Mouse (Mus musculus): ENCODE results near the gene Nck2. TPM values are rescaled to one million over a fixed set of nuclear protein-coding genes. Genes with fewer than 3 reads are reported as not detected.

Nck2 gene
- polyA plus RNA-seq, 1 experiment from 2014 or later: 31.0 TPM

DNA sequence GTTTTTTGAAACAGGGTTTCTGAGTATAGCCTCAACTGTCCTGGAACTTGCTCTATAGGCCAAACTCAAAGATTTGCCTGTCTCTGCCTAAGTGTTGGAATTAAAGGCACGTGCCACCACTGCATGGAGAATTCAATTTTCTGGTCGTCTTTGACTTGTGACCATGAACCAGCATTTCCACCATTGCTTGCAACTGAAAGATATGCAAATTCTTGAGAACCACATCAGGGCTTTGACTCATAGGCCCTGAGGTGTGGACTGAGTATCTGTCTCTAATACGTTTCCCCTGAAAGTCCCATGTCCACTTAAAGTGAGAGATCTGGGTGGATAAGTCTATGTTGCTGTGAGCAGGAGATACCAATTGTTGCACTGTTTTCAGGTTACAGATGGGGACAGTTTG lies 31.6 kb upstream of the Nck2 start:
- H3K4me2 ChIP-seq: no peak overlapping the region
- 80% methylated on average over 3 of the region's 3 CpGs for WGBS
- no peak overlapping the region for H3K9ac ChIP-seq (replicated peaks)
- H3K27me3 ChIP-seq (replicated peaks): no peaks in the 10 kb centered on the region
- no peak overlapping the region for H3K4me3 ChIP-seq (replicated peaks)
- no peak for ATAC-seq (ENCODE audit: low FRiP score)
- H3K4me1 ChIP-seq: no peaks in the 10 kb centered on the region
- no peaks in the 10 kb centered on the region for H3K9me3 ChIP-seq (replicated peaks)
- H3K27ac ChIP-seq (replicated peaks): no peak overlapping the region
- no peaks in the 10 kb centered on the region for H3K36me3 ChIP-seq

DNA sequence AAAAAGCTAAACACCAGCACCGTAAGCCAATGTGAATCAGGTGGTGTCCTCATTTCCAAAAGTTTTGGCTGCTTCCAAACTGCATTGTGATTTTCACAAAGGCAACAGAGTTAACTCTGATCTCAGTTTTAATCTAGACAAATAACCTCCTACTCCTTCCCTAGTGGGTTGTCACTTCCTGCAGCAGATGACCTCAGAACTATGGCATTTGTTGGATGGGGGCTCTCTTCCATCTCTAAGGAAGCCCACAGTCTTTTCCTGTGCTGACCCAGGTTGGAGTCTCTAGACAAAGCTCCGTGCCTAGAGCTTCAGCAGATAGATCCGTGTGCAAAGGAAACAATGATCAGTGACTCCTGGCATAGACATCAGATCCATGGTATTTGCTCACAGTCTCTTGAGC lies 31.1 kb upstream of the Nck2 start:
- Histone ChIP-seq H3K27ac (replicated peaks) (no peak overlapping the region), H3K4me2 (no peak overlapping the region), H3K27me3 (replicated peaks) (no peaks in the 10 kb centered on the region), H3K4me1 (no peaks in the 10 kb centered on the region), H3K9ac (replicated peaks) (no peak overlapping the region), H3K4me3 (replicated peaks) (no peak overlapping the region), H3K36me3 (no peaks in the 10 kb centered on the region), H3K9me3 (replicated peaks) (no peaks in the 10 kb centered on the region)
- no peak for ATAC-seq (ENCODE audit: low FRiP score)
- 88% methylated on average over 3 of the region's 3 CpGs for WGBS

DNA sequence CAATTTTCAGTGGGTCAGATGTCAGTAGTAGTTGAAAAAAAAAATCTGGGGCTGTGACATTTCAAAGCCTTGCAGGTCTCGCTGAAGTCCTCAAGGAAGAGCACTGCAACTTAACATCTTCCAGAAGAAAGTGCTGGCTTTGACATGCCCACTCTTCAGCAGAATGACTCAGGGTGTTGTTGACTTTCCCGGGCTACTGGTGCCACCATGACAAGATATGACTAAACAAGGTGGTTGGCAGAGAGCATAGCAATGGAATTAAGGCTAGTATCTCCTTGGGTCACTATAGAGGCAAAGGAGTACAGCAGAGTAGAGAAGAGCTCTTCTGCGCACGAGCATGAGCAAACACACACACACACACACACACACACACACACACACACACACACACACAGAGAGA lies 30.6 kb upstream of the Nck2 start:
- WGBS: 91% methylated on average over 4 of the region's 4 CpGs

DNA sequence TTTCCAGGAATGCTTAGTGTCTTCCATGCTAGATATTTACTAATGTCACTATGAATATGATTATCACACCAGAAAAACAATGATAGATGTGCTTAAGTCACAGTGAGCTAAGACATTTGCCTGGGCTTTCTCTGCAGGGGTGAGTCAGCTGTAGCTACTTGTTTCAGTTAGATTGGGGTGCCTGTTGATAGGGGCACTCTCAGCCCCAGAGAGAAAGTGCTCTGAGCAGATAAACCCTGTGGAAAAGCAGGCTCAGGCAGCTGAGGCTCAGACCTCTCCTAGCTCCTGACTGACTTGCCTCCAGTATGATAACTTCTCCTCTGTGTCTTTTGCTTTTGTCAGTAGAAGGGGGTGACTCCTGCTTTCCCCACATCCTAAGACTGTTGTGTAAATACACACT lies 30.2 kb upstream of the Nck2 start:
- ATAC-seq (ENCODE audit: low FRiP score): no peak
- Histone ChIP-seq H3K27me3 (replicated peaks) (no peaks in the 10 kb centered on the region), H3K9ac (replicated peaks) (no peak overlapping the region), H3K9me3 (replicated peaks) (no peaks in the 10 kb centered on the region), H3K4me2 (no peak overlapping the region), H3K36me3 (no peaks in the 10 kb centered on the region), H3K4me3 (replicated peaks) (no peak overlapping the region), H3K27ac (replicated peaks) (no peak overlapping the region), H3K4me1 (no peaks in the 10 kb centered on the region)

More for the DNA sequence above, 30.6 kb upstream of the Nck2 start:
- Histone ChIP-seq H3K27me3 (replicated peaks) (no peaks in the 10 kb centered on the region), H3K4me3 (replicated peaks) (no peak overlapping the region), H3K4me1 (no peaks in the 10 kb centered on the region), H3K4me2 (no peak overlapping the region), H3K27ac (replicated peaks) (no peak overlapping the region), H3K36me3 (no peaks in the 10 kb centered on the region), H3K9ac (replicated peaks) (no peak overlapping the region), H3K9me3 (replicated peaks) (no peaks in the 10 kb centered on the region)
- no peak for ATAC-seq (ENCODE audit: low FRiP score)

DNA sequence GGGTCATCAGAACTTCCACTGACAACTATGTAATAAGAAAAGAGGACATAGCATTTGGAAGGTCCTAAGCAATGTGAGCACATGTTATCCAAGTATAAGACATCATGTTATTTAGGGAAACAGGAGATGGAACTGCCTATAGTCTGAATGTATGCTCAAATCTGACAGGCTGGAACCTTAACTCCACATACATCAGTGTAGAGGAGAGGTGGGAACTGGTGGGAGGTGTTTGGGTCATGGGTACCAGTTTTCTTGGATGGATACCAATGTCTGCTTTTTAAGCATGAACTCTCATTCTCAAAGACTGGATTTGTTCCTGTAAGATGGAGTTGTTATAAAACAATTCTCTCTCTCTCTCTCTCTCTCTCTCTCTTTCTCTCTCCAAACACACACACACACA lies 29.4 kb upstream of the Nck2 start:
- ATAC-seq (ENCODE audit: low FRiP score): no peak
- Histone ChIP-seq H3K4me2 (no peak overlapping the region), H3K36me3 (no peaks in the 10 kb centered on the region), H3K9me3 (replicated peaks) (no peaks in the 10 kb centered on the region), H3K4me1 (no peaks in the 10 kb centered on the region), H3K27ac (replicated peaks) (no peak overlapping the region), H3K27me3 (replicated peaks) (no peaks in the 10 kb centered on the region), H3K9ac (replicated peaks) (no peak overlapping the region), H3K4me3 (replicated peaks) (no peak overlapping the region)

DNA sequence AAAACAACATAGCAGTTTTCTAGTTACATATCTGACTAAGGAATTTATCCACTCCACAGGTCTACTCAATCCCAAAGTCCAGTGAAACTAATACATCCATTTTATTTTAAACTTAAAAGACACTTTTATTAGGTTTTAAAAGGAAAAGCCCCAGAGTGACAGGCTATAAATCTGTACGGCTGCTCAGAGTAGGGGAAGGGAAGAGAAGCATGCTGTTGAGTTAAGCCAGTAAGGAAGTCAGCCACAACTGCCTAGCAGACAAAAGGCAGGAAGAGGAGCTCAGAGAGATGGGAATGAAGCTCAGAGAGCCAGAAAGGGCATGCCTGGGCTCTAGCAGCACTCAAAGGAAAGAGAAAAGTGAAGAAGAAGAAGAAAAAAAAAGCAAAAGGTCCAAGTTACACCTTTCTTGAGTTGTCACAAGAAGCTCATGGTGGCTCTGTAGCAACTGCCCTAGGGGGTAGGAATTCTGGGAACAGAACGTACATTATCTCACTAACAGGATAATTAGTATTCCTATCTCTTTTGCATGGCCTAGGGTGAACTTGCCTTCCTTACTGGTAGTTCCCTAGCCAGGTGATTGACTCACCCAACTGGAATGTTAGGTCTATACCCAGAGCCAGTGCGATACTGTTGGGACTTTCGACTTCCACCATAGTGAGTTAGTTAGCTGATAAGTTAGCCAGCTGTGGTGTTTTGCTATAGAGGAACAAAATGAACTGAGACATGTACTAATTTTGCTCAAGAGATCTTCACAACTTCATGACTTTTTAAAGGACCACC lies 21.2 kb upstream of the Nck2 start:
- no peak for ATAC-seq (ENCODE audit: low FRiP score)
- 68% methylated on average over 4 of the region's 4 CpGs for WGBS
- no peak overlapping the region for H3K9ac ChIP-seq (replicated peaks)
- no peak overlapping the region for H3K27ac ChIP-seq (replicated peaks)
- no peak overlapping the region for H3K4me2 ChIP-seq
- H3K9me3 ChIP-seq (replicated peaks): no peaks in the 10 kb centered on the region
- H3K4me3 ChIP-seq (replicated peaks): no peak overlapping the region
- no peaks in the 10 kb centered on the region for H3K36me3 ChIP-seq
- 0 out of 2 replicates have a peak, but pooled peaks cover 4% of the 10 kb centered on the region for H3K4me1 ChIP-seq
- no peaks in the 10 kb centered on the region for H3K27me3 ChIP-seq (replicated peaks)

DNA sequence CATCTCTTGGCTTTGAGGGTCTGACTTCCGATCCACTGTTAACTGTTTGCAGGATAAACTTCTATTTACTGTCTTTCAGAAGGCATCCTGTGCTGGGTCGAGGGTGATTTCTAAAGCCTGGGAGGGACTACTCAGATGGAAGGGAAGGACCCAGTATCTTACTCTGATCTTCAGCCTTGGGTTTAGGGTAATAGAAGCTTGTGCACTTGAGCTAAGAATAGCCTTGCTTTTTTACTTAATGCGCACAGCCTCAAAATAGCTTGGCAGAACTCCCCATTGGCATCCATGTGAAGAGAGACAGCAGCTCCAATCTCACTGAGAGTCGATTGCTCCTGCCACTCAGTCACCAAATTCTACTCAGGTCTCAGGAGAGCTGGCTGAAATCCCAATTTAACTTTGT lies 17.9 kb upstream of the Nck2 start:
- 0 out of 2 replicates have a peak, but pooled peaks cover 4% of the 10 kb centered on the region for H3K4me1 ChIP-seq
- ATAC-seq (ENCODE audit: low FRiP score): no peak
- H3K9me3 ChIP-seq (replicated peaks): no peaks in the 10 kb centered on the region
- no peaks in the 10 kb centered on the region for H3K27me3 ChIP-seq (replicated peaks)
- WGBS: 55% methylated on average over 4 of the region's 4 CpGs
- H3K9ac ChIP-seq (replicated peaks): no peak overlapping the region
- no peak overlapping the region for H3K4me3 ChIP-seq (replicated peaks)
- no peak overlapping the region for H3K4me2 ChIP-seq
- no peak overlapping the region for H3K27ac ChIP-seq (replicated peaks)
- H3K36me3 ChIP-seq: no peaks in the 10 kb centered on the region

DNA sequence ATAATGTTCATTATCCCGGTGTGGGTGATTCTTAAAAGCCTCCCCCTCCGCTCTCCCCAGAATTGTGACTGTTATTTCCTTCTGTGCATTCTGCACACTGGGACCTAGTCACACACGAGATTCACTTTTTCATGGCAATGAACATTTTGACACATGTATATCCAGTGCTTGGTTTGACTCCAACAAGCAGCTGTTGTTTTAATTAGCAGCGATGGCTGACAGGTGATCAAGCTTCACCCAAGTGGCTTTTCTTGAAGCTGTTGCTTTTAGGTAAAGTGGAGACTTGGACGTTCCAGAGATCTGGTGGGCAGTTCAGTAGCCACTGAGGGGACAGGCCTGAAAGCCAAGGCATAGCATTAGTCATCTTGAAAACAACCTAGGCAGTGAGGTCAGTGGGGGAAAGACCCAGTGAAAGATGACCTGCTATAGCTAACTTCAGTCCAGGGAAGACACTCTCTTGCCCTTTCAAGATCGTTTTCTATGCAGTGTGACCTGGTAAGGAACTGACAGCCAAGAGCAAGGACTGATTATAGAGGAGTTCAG lies 17.3 kb upstream of the Nck2 start:
- no peaks in the 10 kb centered on the region for H3K27me3 ChIP-seq (replicated peaks)
- no peak overlapping the region for H3K27ac ChIP-seq (replicated peaks)
- H3K4me3 ChIP-seq (replicated peaks): no peak overlapping the region
- no peak for ATAC-seq (ENCODE audit: low FRiP score)
- H3K4me2 ChIP-seq: no peak overlapping the region
- no peaks in the 10 kb centered on the region for H3K36me3 ChIP-seq
- H3K4me1 ChIP-seq: 0 out of 2 replicates have a peak, but pooled peaks cover 4% of the 10 kb centered on the region
- WGBS: 67% methylated on average over 6 of the region's 6 CpGs
- H3K9ac ChIP-seq (replicated peaks): no peak overlapping the region
- no peaks in the 10 kb centered on the region for H3K9me3 ChIP-seq (replicated peaks)

DNA sequence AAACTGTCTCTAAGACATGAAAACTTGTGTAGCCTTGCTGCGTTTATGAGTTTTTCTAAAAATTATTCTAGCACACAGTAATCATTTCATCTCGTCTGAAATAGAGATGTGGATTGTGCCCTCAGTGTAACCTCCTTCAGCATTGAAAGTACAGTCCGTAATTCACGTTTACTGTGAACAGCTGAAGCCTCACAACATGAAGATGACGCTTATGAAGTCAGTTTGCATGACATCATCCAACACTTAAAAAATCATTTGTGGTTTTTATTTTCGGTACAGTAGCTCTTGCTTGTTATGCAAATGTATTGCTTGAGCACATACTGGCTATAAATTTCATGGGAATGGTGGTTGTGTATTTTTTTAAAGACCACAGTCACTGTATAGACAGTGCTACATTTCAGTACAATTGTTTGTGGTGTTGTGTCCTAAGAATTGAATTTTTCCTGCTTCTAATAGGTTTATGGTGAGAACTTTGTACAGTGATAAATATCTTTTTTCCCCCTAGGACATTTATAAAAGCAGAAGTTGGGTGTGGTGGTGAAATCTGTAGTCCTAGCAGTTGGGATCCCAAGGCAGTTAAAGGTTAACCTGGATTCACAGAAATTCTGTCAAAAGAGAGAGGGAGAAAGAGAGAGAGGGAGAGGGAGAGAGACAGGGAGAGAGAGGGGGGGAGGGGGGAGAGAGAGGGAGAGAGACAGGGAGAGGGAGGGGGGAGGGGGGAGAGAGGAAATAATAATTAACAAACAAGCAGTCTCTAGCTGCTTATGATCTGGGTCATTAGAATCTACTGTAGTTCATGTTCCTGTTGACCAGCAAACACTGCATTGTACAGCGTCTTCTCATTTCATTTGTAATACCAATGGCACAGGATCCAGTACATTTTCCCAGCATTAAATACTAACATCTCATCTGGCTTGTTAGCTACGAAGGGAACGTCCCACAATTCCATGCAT lies 14.2 kb upstream of the Nck2 start:
- Histone ChIP-seq H3K9ac (replicated peaks) (no peak overlapping the region), H3K9me3 (replicated peaks) (no peaks in the 10 kb centered on the region), H3K4me3 (replicated peaks) (no peak overlapping the region), H3K36me3 (no peaks in the 10 kb centered on the region), H3K4me2 (no peak overlapping the region), H3K27me3 (replicated peaks) (no peaks in the 10 kb centered on the region), H3K27ac (replicated peaks) (no peak overlapping the region), H3K4me1 (0 out of 2 replicates have a peak, but pooled peaks cover 4% of the 10 kb centered on the region)
- ATAC-seq (ENCODE audit: low FRiP score): no peak
- 85% methylated on average over 9 of the region's 9 CpGs for WGBS

DNA sequence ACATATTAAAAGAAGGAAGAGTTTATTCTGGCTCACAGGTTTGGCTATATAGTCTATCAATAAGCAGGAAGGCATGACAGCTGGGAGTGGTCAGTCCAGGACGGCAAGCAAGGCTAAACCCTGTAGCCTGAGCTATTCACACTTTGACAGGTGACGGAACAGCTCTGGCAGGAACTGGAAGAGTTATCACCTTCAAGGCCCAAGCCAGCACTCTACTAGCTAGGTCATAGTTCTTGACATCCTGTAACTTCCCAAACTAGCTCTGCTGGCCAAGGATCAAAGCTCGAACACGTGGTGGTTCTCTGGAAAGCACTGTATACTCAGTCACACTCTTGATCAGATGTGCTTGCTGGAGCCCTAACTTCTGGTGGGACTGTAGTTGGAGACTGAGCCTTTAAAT lies 10.5 kb upstream of the Nck2 start:
- no peak for ATAC-seq (ENCODE audit: low FRiP score)
- Histone ChIP-seq H3K4me1 (no peaks in the 10 kb centered on the region), H3K27ac (replicated peaks) (no peak overlapping the region), H3K36me3 (no peaks in the 10 kb centered on the region), H3K9me3 (replicated peaks) (no peaks in the 10 kb centered on the region), H3K4me3 (replicated peaks) (no peak overlapping the region), H3K4me2 (no peak overlapping the region), H3K9ac (replicated peaks) (no peak overlapping the region), H3K27me3 (replicated peaks) (no peaks in the 10 kb centered on the region)
- 82% methylated on average over 4 of the region's 4 CpGs for WGBS

DNA sequence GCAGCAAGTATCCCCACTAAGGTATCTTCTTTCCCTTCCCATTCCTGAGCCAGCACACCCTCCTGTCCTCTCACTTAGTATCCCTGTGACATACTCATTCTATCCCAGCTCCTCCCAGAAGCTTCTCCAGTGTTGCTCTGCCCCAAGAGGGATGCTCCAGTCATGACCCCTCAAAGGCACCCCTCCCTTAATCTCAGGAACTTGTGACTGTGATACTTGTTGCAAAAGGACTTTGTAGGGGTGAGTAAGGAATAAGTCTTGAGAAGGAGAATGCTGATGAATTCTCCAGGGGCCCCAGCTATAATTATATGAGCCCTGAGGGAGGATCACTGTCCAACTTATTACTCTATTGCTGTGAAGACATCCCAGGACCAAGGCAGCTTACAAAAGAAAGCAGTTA lies 7.8 kb upstream of the Nck2 start:
- Histone ChIP-seq H3K4me1 (no peaks in the 10 kb centered on the region), H3K9ac (replicated peaks) (no peak overlapping the region), H3K27ac (replicated peaks) (no peak overlapping the region), H3K4me2 (no peak overlapping the region), H3K27me3 (replicated peaks) (no peaks in the 10 kb centered on the region), H3K4me3 (replicated peaks) (no peak overlapping the region), H3K9me3 (replicated peaks) (no peaks in the 10 kb centered on the region), H3K36me3 (no peaks in the 10 kb centered on the region)
- no peak for ATAC-seq (ENCODE audit: low FRiP score)

DNA sequence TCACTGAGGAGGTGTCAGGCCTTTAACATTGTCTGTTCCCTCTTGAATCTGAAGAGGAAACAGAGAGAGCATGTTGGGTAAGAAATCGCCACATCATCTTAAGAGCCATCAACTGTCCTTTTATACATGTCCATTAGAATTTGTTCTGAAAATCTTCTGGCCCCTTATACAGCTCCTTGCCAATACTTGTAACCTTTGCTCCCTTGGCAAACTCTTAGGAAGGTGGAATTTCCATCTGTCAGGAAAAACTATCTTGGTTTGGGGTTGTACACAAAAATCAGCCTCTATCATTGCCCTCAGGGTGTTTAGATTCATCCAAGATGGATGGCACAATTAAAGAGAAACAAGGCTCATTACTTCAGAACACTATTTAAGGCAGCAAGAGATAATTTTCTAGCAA lies 5.1 kb upstream of the Nck2 start:
- WGBS: 98% methylated on average over 1 of the region's 1 CpGs
- ATAC-seq (ENCODE audit: low FRiP score): no peak

More for the DNA sequence above, 5.1 kb upstream of the Nck2 start:
- H3K9ac ChIP-seq (replicated peaks): no peak overlapping the region
- H3K27me3 ChIP-seq (replicated peaks): no peaks in the 10 kb centered on the region
- H3K4me2 ChIP-seq: no peak overlapping the region
- no peaks in the 10 kb centered on the region for H3K36me3 ChIP-seq
- no peak overlapping the region for H3K4me3 ChIP-seq (replicated peaks)
- H3K9me3 ChIP-seq (replicated peaks): no peaks in the 10 kb centered on the region
- no peaks in the 10 kb centered on the region for H3K4me1 ChIP-seq
- H3K27ac ChIP-seq (replicated peaks): no peak overlapping the region
